Mouse (Mus musculus): Measurements from ENCODE around the gene Spata2.
A peak's percentile ranks its signal among the peaks of the same experiment; 100 is the strongest.

Gene Spata2

GRCm38 (mm10) chr2:167445911-167446780 lies 46.5 kb downstream of the Spata2 start:
- DNase-seq (ENCODE audit: low spot score): peak; percentile 30

DNA sequence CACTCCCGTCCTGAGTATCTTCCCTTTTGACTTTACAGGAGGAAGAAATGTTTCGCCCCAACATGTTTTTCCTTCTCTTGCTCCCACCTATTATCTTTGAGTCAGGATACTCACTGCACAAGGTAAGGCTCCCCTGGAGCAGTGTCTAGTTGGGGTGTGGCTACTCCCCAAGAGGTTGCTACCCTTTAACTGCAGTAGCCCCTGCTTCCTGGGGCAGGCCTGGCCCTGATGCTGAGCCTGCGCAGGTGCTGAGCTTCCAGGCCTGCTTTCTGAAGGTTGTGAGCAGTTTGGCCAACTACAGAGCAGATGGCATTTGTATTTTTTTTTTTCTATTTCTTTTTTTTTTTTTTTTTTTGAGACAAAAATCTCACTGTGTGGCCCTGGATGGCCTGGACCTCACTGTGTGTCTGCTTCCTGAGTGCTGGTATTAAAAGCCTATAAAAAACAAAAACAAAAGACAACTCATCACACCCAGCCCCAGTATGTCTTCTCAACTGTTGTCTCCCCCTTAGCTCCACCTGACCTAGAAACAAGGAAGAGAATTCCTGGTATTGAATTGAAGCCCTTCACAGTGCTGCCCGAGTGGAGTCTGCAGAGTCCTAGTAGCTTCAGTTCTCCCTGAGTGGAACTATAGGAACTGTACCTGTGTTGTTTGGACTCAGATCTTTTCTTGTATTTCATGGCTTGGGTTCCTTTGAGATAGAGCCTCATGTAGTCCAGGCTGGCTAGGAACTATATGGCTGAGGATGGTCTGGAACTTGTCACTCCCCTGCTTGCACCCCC lies 49.1 kb downstream of the Spata2 start:
- no peak for DNase-seq (ENCODE audit: low spot score)

DNA sequence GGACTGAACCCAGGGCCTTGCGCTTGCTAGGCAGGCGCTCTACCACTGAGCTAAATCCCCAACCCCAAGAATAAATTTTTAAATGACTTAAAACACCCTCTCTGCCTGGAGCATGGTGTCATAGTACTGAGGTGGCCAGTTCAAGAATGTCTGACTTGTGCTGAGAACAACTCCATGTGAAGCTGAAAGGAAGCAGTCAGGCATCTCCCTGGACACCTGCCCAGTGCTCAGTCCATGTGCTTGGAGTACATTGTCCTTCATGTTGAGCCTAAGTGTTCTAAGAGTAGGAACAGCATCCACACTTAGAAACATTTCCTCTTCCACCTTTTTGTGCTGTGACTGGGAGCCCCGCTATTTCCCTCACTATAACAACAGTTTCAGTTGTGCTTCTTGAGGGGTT lies 53.3 kb downstream of the Spata2 start:
- DNase-seq (ENCODE audit: low spot score): no peak

GRCm38 (mm10) chr2:167436371-167436770 lies 56.3 kb downstream of the Spata2 start:
- DNase-seq (ENCODE audit: low spot score): no peak

GRCm38 (mm10) chr2:167435631-167436030 lies 57.1 kb downstream of the Spata2 start:
- DNase-seq (ENCODE audit: low spot score): no peak

GRCm38 (mm10) chr2:167434570-167434969 lies 58.1 kb downstream of the Spata2 start:
- DNase-seq (ENCODE audit: low spot score): no peak

DNA sequence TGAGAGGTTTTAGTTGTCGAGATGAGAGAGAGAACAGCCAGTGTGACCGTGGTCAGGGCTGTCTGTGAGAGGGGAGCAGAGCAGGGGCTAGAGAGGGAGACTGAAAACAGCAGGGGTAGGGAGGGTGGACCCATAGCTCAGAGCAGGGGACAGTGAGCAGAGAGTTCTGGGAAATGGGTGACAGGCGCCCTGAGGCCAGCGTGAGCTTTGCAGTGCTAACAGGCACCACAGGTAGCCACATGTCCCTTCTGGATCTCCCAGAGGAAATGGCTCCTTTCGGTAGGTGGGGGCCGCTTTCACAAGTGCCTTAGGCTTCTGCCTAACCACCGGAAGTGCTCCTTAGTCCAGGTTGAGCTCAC lies 61.3 kb downstream of the Spata2 start:
- DNase-seq (ENCODE audit: low spot score): no peak
